Mouse (Mus musculus): ENCODE measurements around the gene Acot8. TPM values are rescaled to one million over a fixed set of nuclear protein-coding genes. Genes with fewer than 3 reads are reported as not detected.

Acot8 gene
- total and polyA plus RNA-seq, 2 experiments from 2014 or later: 17.5 to 24.2 TPM

GRCm38 (mm10) chr2:164784869-164785420 is 19.7 kb downstream of the Acot8 start:
- ATAC-seq (ENCODE audit: low FRiP score) (no peak), DNase-seq (ENCODE audit: low spot score) (no peak)
- no peaks in the 10 kb centered on the region for H3K9me3 ChIP-seq (ENCODE audit: low read length)
- peak overlapping the region; percentile 94 for H3K9ac ChIP-seq (replicated peaks; ENCODE audit: low read length, poor library complexity, severe bottlenecking)
- peak overlapping the region; percentile 84 for H3K27ac ChIP-seq (ENCODE audit: low read depth, low read length)
- H3K36me3 ChIP-seq (ENCODE audit: insufficient read depth, low read length): no peaks in the 10 kb centered on the region
- H3K4me3 ChIP-seq (ENCODE audit: low read depth, low read length): peak overlapping the region; percentile 77
- 8% methylated on average over 7 of the region's 7 CpGs for WGBS
- TF ChIP-seq CTCF (IDR thresholded peaks at IDR 0.05): no peak
- peak overlapping the region; percentile 90 for H3K4me2 ChIP-seq (ENCODE audit: low read depth, low read length, poor library complexity, severe bottlenecking)
- no peaks in the 10 kb centered on the region for H3K27me3 ChIP-seq (ENCODE audit: insufficient read depth, low read length)
- peaks cover 6% of the 10 kb centered on the region; the same call in 1 of the 2 replicates for H3K4me1 ChIP-seq (ENCODE audit: insufficient read depth, low read length)

- peaks cover 6% of the 10 kb centered on the region; the same call in 1 of the 2 replicates for H3K4me1 ChIP-seq (ENCODE audit: insufficient read depth, low read length)
- no peaks in the 10 kb centered on the region for H3K27me3 ChIP-seq (ENCODE audit: insufficient read depth, low read length)
- H3K4me2 ChIP-seq (ENCODE audit: low read depth, low read length, poor library complexity, severe bottlenecking): no peak overlapping the region
- H3K4me3 ChIP-seq (ENCODE audit: low read depth, low read length): no peak overlapping the region
- no peaks in the 10 kb centered on the region for H3K9me3 ChIP-seq (ENCODE audit: low read length)
- no peak for ATAC-seq (ENCODE audit: low FRiP score)
- no peak overlapping the region for H3K9ac ChIP-seq (replicated peaks; ENCODE audit: low read length, poor library complexity, severe bottlenecking)
- WGBS: 83% methylated on average over 7 of the region's 7 CpGs
- DNase-seq (ENCODE audit: low spot score): peak; percentile 46
- no peak overlapping the region for H3K27ac ChIP-seq (ENCODE audit: low read depth, low read length)
- peak; percentile 48 for TF ChIP-seq CTCF (IDR thresholded peaks at IDR 0.05)
- H3K36me3 ChIP-seq (ENCODE audit: insufficient read depth, low read length): no peaks in the 10 kb centered on the region
Measured at GRCm38 (mm10) chr2:164783926-164784581, 20.6 kb downstream of the Acot8 start.

GRCm38 (mm10) chr2:164781876-164782275 is 22.8 kb downstream of the Acot8 start:
- 72% methylated on average over 4 of the region's 4 CpGs for WGBS
- no peaks in the 10 kb centered on the region for H3K36me3 ChIP-seq (ENCODE audit: insufficient read depth, low read length)

GRCm38 (mm10) chr2:164779481-164780086 is 25.1 kb downstream of the Acot8 start, which contains the start of gene Tnnc2:
Tnnc2 (minus strand) TSS chr2:164779967.
- Histone ChIP-seq H3K4me2 (ENCODE audit: low read depth, low read length, poor library complexity, severe bottlenecking) (no peak within 1 kb of the TSS), H3K9me3 (ENCODE audit: low read length) (no peaks in the 10 kb centered on the region), H3K9ac (replicated peaks; ENCODE audit: low read length, poor library complexity, severe bottlenecking) (no peak within 1 kb of the TSS), H3K4me1 (ENCODE audit: insufficient read depth, low read length) (no peaks in the 10 kb centered on the region), H3K27me3 (ENCODE audit: insufficient read depth, low read length) (no peaks in the 10 kb centered on the region), H3K4me3 (ENCODE audit: low read depth, low read length) (no peak within 1 kb of the TSS), H3K36me3 (ENCODE audit: insufficient read depth, low read length) (no peaks in the 10 kb centered on the region), H3K27ac (ENCODE audit: low read depth, low read length) (no peak within 1 kb of the TSS)
- WGBS: 70% methylated on average over 8 of the region's 8 CpGs
- no peak for ATAC-seq (ENCODE audit: low FRiP score)
- no peak for TF ChIP-seq CTCF (IDR thresholded peaks at IDR 0.05)
- DNase-seq (ENCODE audit: low spot score): no peak

More at GRCm38 (mm10) chr2:164781876-164782275, 22.8 kb downstream of the Acot8 start:
- Histone ChIP-seq H3K27me3 (ENCODE audit: insufficient read depth, low read length) (no peaks in the 10 kb centered on the region), H3K9me3 (ENCODE audit: low read length) (no peaks in the 10 kb centered on the region), H3K9ac (replicated peaks; ENCODE audit: low read length, poor library complexity, severe bottlenecking) (no peak overlapping the region), H3K4me3 (ENCODE audit: low read depth, low read length) (no peak overlapping the region), H3K27ac (ENCODE audit: low read depth, low read length) (no peak overlapping the region), H3K4me2 (ENCODE audit: low read depth, low read length, poor library complexity, severe bottlenecking) (no peak overlapping the region), H3K4me1 (ENCODE audit: insufficient read depth, low read length) (peaks cover 3% of the 10 kb centered on the region; the same call in 1 of the 2 replicates)
- no peak for ATAC-seq (ENCODE audit: low FRiP score)
- no peak for TF ChIP-seq CTCF (IDR thresholded peaks at IDR 0.05)
- no peak for DNase-seq (ENCODE audit: low spot score)

GRCm38 (mm10) chr2:164778809-164779208 is 25.9 kb downstream of the Acot8 start:
- no peak for TF ChIP-seq CTCF (IDR thresholded peaks at IDR 0.05)
- WGBS: 85% methylated on average over 7 of the region's 7 CpGs
- H3K4me1 ChIP-seq (ENCODE audit: insufficient read depth, low read length): no peaks in the 10 kb centered on the region

GRCm38 (mm10) chr2:164778015-164778287 is 26.7 kb downstream of the Acot8 start:
- DNase-seq (ENCODE audit: low spot score) (no peak), ATAC-seq (ENCODE audit: low FRiP score) (no peak)
- no peaks in the 10 kb centered on the region for H3K9me3 ChIP-seq (ENCODE audit: low read length)
- 93% methylated on average over 11 of the region's 11 CpGs for WGBS
- no peaks in the 10 kb centered on the region for H3K27me3 ChIP-seq (ENCODE audit: insufficient read depth, low read length)
- H3K9ac ChIP-seq (replicated peaks; ENCODE audit: low read length, poor library complexity, severe bottlenecking): no peak overlapping the region
- no peak overlapping the region for H3K4me2 ChIP-seq (ENCODE audit: low read depth, low read length, poor library complexity, severe bottlenecking)
- TF ChIP-seq CTCF (IDR thresholded peaks at IDR 0.05): no peak
- H3K4me1 ChIP-seq (ENCODE audit: insufficient read depth, low read length): no peaks in the 10 kb centered on the region
- H3K4me3 ChIP-seq (ENCODE audit: low read depth, low read length): no peak overlapping the region
- H3K27ac ChIP-seq (ENCODE audit: low read depth, low read length): no peak overlapping the region
- H3K36me3 ChIP-seq (ENCODE audit: insufficient read depth, low read length): no peaks in the 10 kb centered on the region

More at GRCm38 (mm10) chr2:164778809-164779208, 25.9 kb downstream of the Acot8 start:
- no peak overlapping the region for H3K4me3 ChIP-seq (ENCODE audit: low read depth, low read length)
- H3K9me3 ChIP-seq (ENCODE audit: low read length): no peaks in the 10 kb centered on the region
- no peak overlapping the region for H3K4me2 ChIP-seq (ENCODE audit: low read depth, low read length, poor library complexity, severe bottlenecking)
- H3K27ac ChIP-seq (ENCODE audit: low read depth, low read length): no peak overlapping the region
- H3K36me3 ChIP-seq (ENCODE audit: insufficient read depth, low read length): no peaks in the 10 kb centered on the region
- no peaks in the 10 kb centered on the region for H3K27me3 ChIP-seq (ENCODE audit: insufficient read depth, low read length)
- no peak overlapping the region for H3K9ac ChIP-seq (replicated peaks; ENCODE audit: low read length, poor library complexity, severe bottlenecking)
- ATAC-seq (ENCODE audit: low FRiP score) (no peak), DNase-seq (ENCODE audit: low spot score) (no peak)
